Mouse (Mus musculus) forebrain, embryonic 16.5 days (tissue): Measurements from ENCODE around the gene Gm10203. TPM values are rescaled to one million over a fixed set of nuclear protein-coding genes. Genes with fewer than 3 reads are reported as not detected.
A peak's percentile ranks its signal among the peaks of the same experiment; 100 is the strongest.

Experiments
- ATAC-seq: fragments of 200-750 bp; cut with Nextera tagmentation; 2 replicates; pipeline ENCODE4 v1.8.0; 2017; ENCODE audit warnings: mild to moderate bottlenecking, moderate library complexity
- H3K27ac ChIP-seq: fragments of 300-500 bp; sonication (generic); 2 replicates; pipeline ENCODE4 v1.5.1; 2014; ENCODE audit warnings: low read length, control low read depth
- H3K27me3 ChIP-seq: fragments of 300-500 bp; sonication (generic); replicated peaks from 2 replicates; pipeline ENCODE4 v1.6.1; 2014; ENCODE audit warnings: low read length; ENCODE audit not compliant: control insufficient read depth, insufficient read depth
- H3K36me3 ChIP-seq: fragments of 300-500 bp; sonication (generic); 2 replicates; pipeline ENCODE4 v1.6.1; 2014; ENCODE audit not compliant: control insufficient read depth, insufficient read depth
- H3K4me1 ChIP-seq: fragments of 300-500 bp; sonication (generic); replicated peaks from 2 replicates; pipeline ENCODE4 v1.6.1; 2014; ENCODE audit warnings: low read length; ENCODE audit not compliant: control insufficient read depth, insufficient read depth
- H3K4me2 ChIP-seq: fragments of 300-500 bp; sonication (generic); 2 replicates; pipeline ENCODE4 v1.6.1; 2014; ENCODE audit warnings: mild to moderate bottlenecking, low read length, control low read depth
- H3K4me3 ChIP-seq: fragments of 300-500 bp; sonication (generic); replicated peaks from 2 replicates; pipeline ENCODE4 v1.5.1; 2014; ENCODE audit warnings: mild to moderate bottlenecking, low read length, control low read depth
- H3K9ac ChIP-seq: fragments of 300-500 bp; sonication (generic); replicated peaks from 2 replicates; pipeline ENCODE4 v1.6.1; 2014; ENCODE audit warnings: low read depth, low read length, control low read depth
- H3K9me3 ChIP-seq: fragments of 300-500 bp; sonication (generic); 2 replicates; pipeline ENCODE4 v1.6.1; 2016; ENCODE audit warnings: low read length; ENCODE audit not compliant: control insufficient read depth
- WGBS: fragments of 180-500 bp; shearing (Covaris S2); extraction: QIAGEN DNeasy Blood & Tissue Kit; methylation state at CpG from one replicate; pipeline ENCODE4 v1.1.7; 2014; 5-methylcytosine and 5-hydroxymethylcytosine counted together
- polyA plus RNA-seq: library from polyadenylated mRNA; unstranded; fragments of >200 nt; fragmentation: Nextera tagmentation; extraction: Ambion mirVana; gene quantifications from 2 replicates; pipeline ENCODE4 v1.2.1, GENCODE M21; 2015

Gm10203 gene
- polyA plus RNA-seq, 1 experiment from 2014 or later: not detected

GRCm38 (mm10) chr6:149101076-149101942 is 28.7 kb upstream of the Gm10203 start, which contains the start of gene Dennd5b:
Dennd5b (minus strand) TSS chr6:149101680.
- Histone ChIP-seq H3K4me3 (peak within 1 kb of the TSS; percentile 76), H3K4me2 (peak within 1 kb of the TSS; percentile 58), H3K27ac (peak within 1 kb of the TSS; percentile 94), H3K9ac (peak within 1 kb of the TSS; percentile 81), H3K4me1 (peaks cover 5% of the 10 kb centered on the region; the same call in 1 of the 2 replicates), H3K9me3 (no peaks in the 10 kb centered on the region), H3K27me3 (no peaks in the 10 kb centered on the region), H3K36me3 (no peaks in the 10 kb centered on the region)
- WGBS: under 1% methylated on average over 111 of the region's 124 CpGs
- peak; percentile 95 for ATAC-seq

GRCm38 (mm10) chr6:149101943-149102243 is 28.1 kb upstream of the Gm10203 start:
- H3K4me3 ChIP-seq: peak overlapping the region; percentile 76
- peak overlapping the region; percentile 94 for H3K27ac ChIP-seq
- H3K9me3 ChIP-seq: no peaks in the 10 kb centered on the region
- peak overlapping the region; percentile 58 for H3K4me2 ChIP-seq
- H3K9ac ChIP-seq: peak overlapping the region; percentile 81
- no peaks in the 10 kb centered on the region for H3K36me3 ChIP-seq
- ATAC-seq: no peak
- H3K27me3 ChIP-seq: no peaks in the 10 kb centered on the region
- peaks cover 5% of the 10 kb centered on the region; the same call in 1 of the 2 replicates for H3K4me1 ChIP-seq
- WGBS: 9% methylated on average over 7 of the region's 7 CpGs

GRCm38 (mm10) chr6:149103451-149103850 is 26.5 kb upstream of the Gm10203 start:
- Histone ChIP-seq H3K27me3 (no peaks in the 10 kb centered on the region), H3K27ac (no peak overlapping the region), H3K4me3 (no peak overlapping the region), H3K4me2 (no peak overlapping the region), H3K36me3 (no peaks in the 10 kb centered on the region), H3K9ac (no peak overlapping the region), H3K4me1 (peaks cover 5% of the 10 kb centered on the region; the same call in 1 of the 2 replicates), H3K9me3 (no peaks in the 10 kb centered on the region)
- WGBS: 64% methylated on average over 1 of the region's 1 CpGs
- ATAC-seq: no peak

- H3K4me2 ChIP-seq: no peak overlapping the region
- H3K4me3 ChIP-seq: no peak overlapping the region
- H3K4me1 ChIP-seq: no peaks in the 10 kb centered on the region
- no peaks in the 10 kb centered on the region for H3K36me3 ChIP-seq
- no peak overlapping the region for H3K27ac ChIP-seq
- H3K27me3 ChIP-seq: no peaks in the 10 kb centered on the region
- no peak for ATAC-seq
- 76% methylated on average over 3 of the region's 3 CpGs for WGBS
- H3K9ac ChIP-seq: no peak overlapping the region
- H3K9me3 ChIP-seq: no peaks in the 10 kb centered on the region
Observed at GRCm38 (mm10) chr6:149107615-149108014, 22.4 kb upstream of the Gm10203 start.

GRCm38 (mm10) chr6:149108909-149109308 is 21.1 kb upstream of the Gm10203 start:
- Histone ChIP-seq H3K27ac (no peak overlapping the region), H3K9me3 (no peaks in the 10 kb centered on the region), H3K4me1 (no peaks in the 10 kb centered on the region), H3K36me3 (no peaks in the 10 kb centered on the region), H3K4me2 (no peak overlapping the region), H3K27me3 (no peaks in the 10 kb centered on the region), H3K9ac (no peak overlapping the region), H3K4me3 (no peak overlapping the region)
- 75% methylated on average over 2 of the region's 2 CpGs for WGBS
- ATAC-seq: no peak

- no peak overlapping the region for H3K27ac ChIP-seq
- no peaks in the 10 kb centered on the region for H3K9me3 ChIP-seq
- no peak overlapping the region for H3K4me3 ChIP-seq
- H3K9ac ChIP-seq: no peak overlapping the region
- H3K27me3 ChIP-seq: no peaks in the 10 kb centered on the region
- no peaks in the 10 kb centered on the region for H3K4me1 ChIP-seq
- no peak for ATAC-seq
- no peak overlapping the region for H3K4me2 ChIP-seq
- no peaks in the 10 kb centered on the region for H3K36me3 ChIP-seq
Observed at GRCm38 (mm10) chr6:149116992-149117391, 13.0 kb upstream of the Gm10203 start.

- ATAC-seq: no peak
- WGBS: 78% methylated on average over 2 of the region's 2 CpGs
- H3K36me3 ChIP-seq: no peaks in the 10 kb centered on the region
- H3K9ac ChIP-seq: no peak overlapping the region
- no peak overlapping the region for H3K4me2 ChIP-seq
- no peaks in the 10 kb centered on the region for H3K9me3 ChIP-seq
- no peak overlapping the region for H3K4me3 ChIP-seq
- no peaks in the 10 kb centered on the region for H3K27me3 ChIP-seq
- H3K4me1 ChIP-seq: no peaks in the 10 kb centered on the region
- H3K27ac ChIP-seq: no peak overlapping the region
Observed at GRCm38 (mm10) chr6:149118935-149119334, 11.0 kb upstream of the Gm10203 start.

GRCm38 (mm10) chr6:149119853-149120252 is 10.1 kb upstream of the Gm10203 start:
- Histone ChIP-seq H3K4me1 (no peaks in the 10 kb centered on the region), H3K4me2 (no peak overlapping the region), H3K9ac (no peak overlapping the region), H3K27ac (no peak overlapping the region), H3K27me3 (no peaks in the 10 kb centered on the region), H3K9me3 (no peaks in the 10 kb centered on the region), H3K36me3 (no peaks in the 10 kb centered on the region), H3K4me3 (no peak overlapping the region)
- ATAC-seq: peak; percentile 52
- 39% methylated on average over 2 of the region's 2 CpGs for WGBS

GRCm38 (mm10) chr6:149123042-149123441 is 6.9 kb upstream of the Gm10203 start:
- H3K36me3 ChIP-seq: no peaks in the 10 kb centered on the region
- 77% methylated on average over 3 of the region's 3 CpGs for WGBS
- no peak overlapping the region for H3K4me3 ChIP-seq
- no peak overlapping the region for H3K27ac ChIP-seq
- no peak overlapping the region for H3K9ac ChIP-seq
- H3K27me3 ChIP-seq: no peaks in the 10 kb centered on the region
- no peak for ATAC-seq
- H3K9me3 ChIP-seq: no peaks in the 10 kb centered on the region
- no peaks in the 10 kb centered on the region for H3K4me1 ChIP-seq
- H3K4me2 ChIP-seq: no peak overlapping the region
